Mouse (Mus musculus) midbrain, embryonic 11.5 days (tissue): ENCODE measurements around the gene Ppa1. TPM values are rescaled to one million over a fixed set of nuclear protein-coding genes. Genes with fewer than 3 reads are reported as not detected.

Experiments
- ATAC-seq: fragments of 200-750 bp; cut with Nextera tagmentation; 2 replicates; pipeline ENCODE4 v1.8.0; 2017; ENCODE audit warnings: moderate TSS enrichment, moderate library complexity; ENCODE audit not compliant: low FRiP score
- DNase-seq: peaks from one replicate; pipeline ENCODE4 v3.0.0; 2015; ENCODE audit warnings: low spot score; ENCODE audit errors: missing footprints
- H3K27ac ChIP-seq: fragments of 300-500 bp; sonication (generic); 2 replicates; pipeline ENCODE4 v1.5.1; 2014; ENCODE audit warnings: low read depth, low read length
- H3K27me3 ChIP-seq: fragments of 300-500 bp; sonication (generic); 2 replicates; pipeline ENCODE4 v1.6.1; 2014; ENCODE audit warnings: mild to moderate bottlenecking, low read length, moderate library complexity, mixed read lengths; ENCODE audit not compliant: control insufficient read depth, insufficient read depth
- H3K36me3 ChIP-seq: fragments of 300-500 bp; sonication (generic); 2 replicates; pipeline ENCODE4 v1.6.1; 2014; ENCODE audit warnings: mild to moderate bottlenecking, low read length, moderate library complexity, mixed read lengths; ENCODE audit not compliant: control insufficient read depth, insufficient read depth
- H3K4me1 ChIP-seq: fragments of 300-500 bp; sonication (generic); 2 replicates; pipeline ENCODE4 v1.6.1; 2014; ENCODE audit warnings: low read length; ENCODE audit not compliant: control insufficient read depth, insufficient read depth
- H3K4me2 ChIP-seq: fragments of 300-500 bp; sonication (generic); 2 replicates; pipeline ENCODE4 v1.6.1; 2014; ENCODE audit warnings: mild to moderate bottlenecking, moderate library complexity
- H3K4me3 ChIP-seq: fragments of 300-500 bp; sonication (generic); 2 replicates; pipeline ENCODE4 v1.5.1; 2014; ENCODE audit warnings: low read depth, low read length
- H3K9ac ChIP-seq: fragments of 300-500 bp; sonication (generic); 2 replicates; pipeline ENCODE4 v1.6.1; 2014; ENCODE audit warnings: low read length
- H3K9me3 ChIP-seq: fragments of 300-500 bp; sonication (generic); 2 replicates; pipeline ENCODE4 v1.6.1; 2016; ENCODE audit warnings: low read length; ENCODE audit not compliant: control insufficient read depth
- WGBS: fragments of 180-500 bp; shearing (Covaris S2); extraction: QIAGEN DNeasy Blood & Tissue Kit; methylation state at CpG from one replicate; pipeline ENCODE4 v1.1.7; 2014; 5-methylcytosine and 5-hydroxymethylcytosine counted together
- polyA plus RNA-seq: library from polyadenylated mRNA; unstranded; fragments of >200 nt; fragmentation: Nextera tagmentation; extraction: Ambion mirVana; gene quantifications from 2 replicates; pipeline ENCODE4 v1.2.1, GENCODE M21; 2014

Ppa1 gene
- polyA plus RNA-seq, 1 experiment from 2014 or later = 323 TPM

- Histone ChIP-seq H3K36me3 (no peaks in the 10 kb centered on the region), H3K4me1 (0 out of 2 replicates have a peak, but pooled peaks cover 3% of the 10 kb centered on the region), H3K4me2 (no peak overlapping the region), H3K9me3 (no peaks in the 10 kb centered on the region), H3K4me3 (no peak overlapping the region), H3K9ac (no peak overlapping the region), H3K27me3 (peaks cover 4% of the 10 kb centered on the region), H3K27ac (no peak overlapping the region)
- 91% methylated on average over 12 of the region's 12 CpGs for WGBS
- ATAC-seq = no peak
- DNase-seq = no peak
These were observed 69.3 kb downstream of the Ppa1 start for GRCm38 (mm10) chr10:61717406-61718296.

DNA sequence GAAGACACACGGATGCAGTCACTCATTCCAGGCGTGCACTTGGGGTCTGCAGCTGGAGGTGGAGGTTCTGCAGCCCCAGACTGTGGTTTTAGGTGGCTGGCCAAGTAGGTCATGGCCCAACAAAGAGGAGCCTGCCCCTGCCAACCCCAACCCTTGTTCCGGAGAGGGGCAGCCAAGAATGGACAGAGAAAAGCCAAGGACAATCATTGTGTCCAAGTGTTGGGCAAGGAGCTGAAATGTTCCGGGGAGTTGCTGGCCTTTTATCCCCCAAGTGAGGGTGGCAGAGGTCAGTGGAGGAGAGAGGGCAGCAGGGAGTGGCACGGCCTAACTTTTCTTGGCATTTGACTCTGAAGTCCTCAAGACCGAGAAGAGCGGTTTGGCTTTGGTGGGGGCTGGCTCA, 72.0 kb downstream of the Ppa1 start:
- H3K9ac ChIP-seq = no peak overlapping the region
- H3K27ac ChIP-seq = no peak overlapping the region
- H3K4me1 ChIP-seq = 0 out of 2 replicates have a peak, but pooled peaks cover 3% of the 10 kb centered on the region
- no peaks in the 10 kb centered on the region for H3K36me3 ChIP-seq
- no peak for ATAC-seq
- 85% methylated on average over 7 of the region's 7 CpGs for WGBS
- H3K4me3 ChIP-seq = no peak overlapping the region
- H3K9me3 ChIP-seq = no peaks in the 10 kb centered on the region
- no peak overlapping the region for H3K4me2 ChIP-seq
- DNase-seq = no peak
- peaks cover 4% of the 10 kb centered on the region for H3K27me3 ChIP-seq

DNA sequence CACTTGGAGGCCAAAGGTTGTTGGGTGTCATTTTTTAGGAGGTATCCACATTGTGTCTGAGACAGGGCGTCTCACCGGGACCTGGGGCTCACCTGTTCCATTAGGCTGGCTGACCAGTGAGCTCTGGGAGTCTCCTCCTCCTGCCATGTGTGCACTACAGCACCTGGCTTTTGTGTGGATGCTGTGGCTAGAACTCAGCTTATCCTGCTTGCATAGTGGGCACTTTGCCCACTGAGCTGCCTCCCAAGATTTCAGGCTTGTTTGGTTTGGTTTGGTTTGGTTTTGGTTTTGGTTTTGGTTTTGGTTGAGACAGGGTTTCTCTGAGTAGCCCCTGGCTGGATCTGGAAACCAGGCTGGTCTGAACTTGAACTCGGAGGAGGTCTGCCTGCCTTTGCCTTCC, 73.9 kb downstream of the Ppa1 start:
- DNase-seq = no peak
- H3K27me3 ChIP-seq = no peaks in the 10 kb centered on the region

GRCm38 (mm10) chr10:61723271-61723670, 74.9 kb downstream of the Ppa1 start:
- 77% methylated on average over 6 of the region's 6 CpGs for WGBS
- no peak for DNase-seq
- Histone ChIP-seq H3K9ac (no peak overlapping the region), H3K4me1 (no peaks in the 10 kb centered on the region), H3K9me3 (no peaks in the 10 kb centered on the region), H3K36me3 (no peaks in the 10 kb centered on the region), H3K4me3 (no peak overlapping the region), H3K27ac (no peak overlapping the region), H3K27me3 (no peaks in the 10 kb centered on the region), H3K4me2 (no peak overlapping the region)
- ATAC-seq = no peak

More for the DNA sequence above, 73.9 kb downstream of the Ppa1 start:
- no peak for ATAC-seq
- H3K4me3 ChIP-seq = no peak overlapping the region
- no peak overlapping the region for H3K9ac ChIP-seq
- 90% methylated on average over 3 of the region's 3 CpGs for WGBS
- no peaks in the 10 kb centered on the region for H3K36me3 ChIP-seq
- no peaks in the 10 kb centered on the region for H3K9me3 ChIP-seq
- no peak overlapping the region for H3K27ac ChIP-seq
- H3K4me2 ChIP-seq = no peak overlapping the region
- no peaks in the 10 kb centered on the region for H3K4me1 ChIP-seq

Other genes with a start within 250 kb of the Ppa1 start
- gene Nodal, start 230.6 kb upstream of the Ppa1 start, polyA plus RNA-seq = 0.10 TPM in 1 of 2 replicates, not detected in the other
- 30.4 and 32.6 TPM in 2 replicates for gene Eif4ebp2, start 195.9 kb upstream of the Ppa1 start, polyA plus RNA-seq
- 9.8 and 11.3 TPM in 2 replicates for gene Lrrc20, start 172.8 kb upstream of the Ppa1 start, polyA plus RNA-seq
- gene Npffr1, start 53.1 kb upstream of the Ppa1 start, polyA plus RNA-seq = 0.06 TPM in 1 of 2 replicates, not detected in the other
- gene Sar1a, start 31.7 kb downstream of the Ppa1 start, polyA plus RNA-seq = 245 and 255 TPM in 2 replicates
- gene Tysnd1, start 47.0 kb downstream of the Ppa1 start, polyA plus RNA-seq = 24.5 and 27.9 TPM in 2 replicates
- 4.9 and 6.3 TPM in 2 replicates for gene Aifm2, start 66.7 kb downstream of the Ppa1 start, polyA plus RNA-seq
- 272 and 287 TPM in 2 replicates for gene H2afy2, start 135.6 kb downstream of the Ppa1 start, polyA plus RNA-seq